Comparison of ENCODE assay signal across 22 mouse cellular contexts in the genomic region with DNA sequence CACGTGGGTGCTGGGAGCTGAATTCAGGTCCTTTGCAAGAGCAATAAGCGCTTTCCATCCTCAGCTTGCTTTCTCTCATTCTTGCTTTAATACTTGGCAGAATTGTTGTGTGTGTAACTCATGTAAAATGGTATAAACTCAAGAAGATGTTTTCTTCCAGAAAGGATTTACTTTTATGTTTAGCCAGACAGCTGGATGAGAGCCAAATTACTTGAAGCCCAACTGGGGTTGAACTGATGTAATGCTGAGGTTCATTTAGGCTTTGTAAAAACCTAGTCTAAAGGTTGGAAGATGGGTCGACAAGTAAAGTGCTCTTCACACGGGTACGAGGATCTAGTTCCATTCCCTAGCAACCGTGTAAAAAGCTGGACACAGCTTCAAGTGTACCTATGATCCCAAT. TPM values are rescaled to one million over a fixed set of nuclear protein-coding genes. Genes with fewer than 3 reads are reported as not detected.
A peak's percentile ranks its signal among the peaks of the same experiment; 100 is the strongest.
DNase-seq lines count a peak whose midpoint lies in the region; ATAC-seq and TF ChIP-seq lines count a peak whose summit lies in the region.
"Had no signal": no experiment of that assay in that cellular context is flagged by ENCODE, and none has a peak within 500 bp of the region (broad histone marks: within the 10 kb centered on the region; RNA-seq: fewer than 3 reads in every experiment).

No protein-coding gene starts in this region.

- no peak for TF ChIP-seq POLR2A in limb, embryonic 14.5 days (IDR thresholded peaks at IDR 0.05; ENCODE audit: borderline replicate concordance, extremely low read depth, insufficient read depth, insufficient read length)

- H3K4me2 ChIP-seq in limb, embryonic 14.5 days (replicated peaks; ENCODE audit: low read depth, low read length, severe bottlenecking) = no peak overlapping the region
- H3K4me2 ChIP-seq: embryonic facial prominence, embryonic 12.5 days; embryonic facial prominence, embryonic 15.5 days; forebrain, embryonic 12.5 days had no signal

- H3K9me3 ChIP-seq in limb, embryonic 14.5 days (ENCODE audit: control insufficient read depth, low read length) = no peaks in the 10 kb centered on the region
- no peaks in the 10 kb centered on the region for H3K9me3 ChIP-seq in limb, embryonic 10.5 days (replicated peaks)
- H3K9me3 ChIP-seq: embryonic facial prominence, embryonic 12.5 days; embryonic facial prominence, embryonic 15.5 days; forebrain, embryonic 10.5 days; forebrain, embryonic 12.5 days had no signal

- H3K4me3 ChIP-seq in limb, embryonic 14.5 days (replicated peaks; ENCODE audit: low read length) = no peak overlapping the region
- no peak overlapping the region for H3K4me3 ChIP-seq in limb, embryonic 10.5 days
- H3K4me3 ChIP-seq: embryonic facial prominence, embryonic 12.5 days; embryonic facial prominence, embryonic 15.5 days; erythroblast, embryonic 14.5 days; forebrain, embryonic 10.5 days; forebrain, embryonic 12.5 days had no signal

- no peak for ATAC-seq in limb, embryonic 14.5 days (ENCODE audit: low FRiP score, low read depth)
- ATAC-seq: forebrain, embryonic 14.5 days; forebrain, embryonic 16.5 days had no signal

- peaks cover 88% of the 10 kb centered on the region for H3K36me3 ChIP-seq in limb, embryonic 14.5 days (ENCODE audit: control insufficient read depth, insufficient read depth, low read length)
- H3K36me3 ChIP-seq in limb, embryonic 10.5 days = peaks cover 91% of the 10 kb centered on the region

- no peaks in the 10 kb centered on the region for H3K27me3 ChIP-seq in limb, embryonic 14.5 days (ENCODE audit: control insufficient read depth, insufficient read depth, low read length)
- H3K27me3 ChIP-seq in limb, embryonic 10.5 days (ENCODE audit: low read depth, poor library complexity, severe bottlenecking) = no peaks in the 10 kb centered on the region
- H3K27me3 ChIP-seq: embryonic facial prominence, embryonic 12.5 days; embryonic facial prominence, embryonic 15.5 days; forebrain, embryonic 12.5 days had no signal

- H3K9ac ChIP-seq in limb, embryonic 14.5 days (ENCODE audit: low read depth, low read length, severe bottlenecking) = no peak overlapping the region
- H3K9ac ChIP-seq: embryonic facial prominence, embryonic 12.5 days; embryonic facial prominence, embryonic 15.5 days; forebrain, embryonic 12.5 days had no signal

- no peak overlapping the region for H3K27ac ChIP-seq in limb, embryonic 14.5 days (replicated peaks; ENCODE audit: low read depth, low read length)
- no peak overlapping the region for H3K27ac ChIP-seq in limb, embryonic 10.5 days
- H3K27ac ChIP-seq: embryonic facial prominence, embryonic 12.5 days; embryonic facial prominence, embryonic 15.5 days; forebrain, embryonic 10.5 days; forebrain, embryonic 12.5 days had no signal

- no peaks in the 10 kb centered on the region for H3K4me1 ChIP-seq in limb, embryonic 14.5 days (ENCODE audit: control insufficient read depth, insufficient read depth, low read length)
- H3K4me1 ChIP-seq in limb, embryonic 10.5 days = peaks cover 9% of the 10 kb centered on the region
- H3K4me1 ChIP-seq: embryonic facial prominence, embryonic 15.5 days; forebrain, embryonic 12.5 days had no signal

- 87% methylated on average over 6 of the region's 6 CpGs for WGBS in limb, embryonic 14.5 days
- WGBS in limb, embryonic 10.5 days = 94% methylated on average over 6 of the region's 6 CpGs

- peak; percentile 40 for DNase-seq in heart, adult 11 months
- DNase-seq in heart, adult 9 months (ENCODE audit: low spot score in 2 of 2) = no peak
- DNase-seq in limb, embryonic 14.5 days (ENCODE audit: low spot score) = peak; percentile 38
- DNase-seq in limb, embryonic 10.5 days (ENCODE audit: low spot score) = no peak
- DNase-seq: adrenal gland, adult 2 months; adrenal gland, postnatal 10 days; adrenal gland, postnatal 25 days; cerebellum, adult 11 months; cerebellum, adult 18-20 months; cerebellum, adult 8-10 months; cerebellum, adult 9-11 months; cerebellum, postnatal 14 days; cerebellum, postnatal 36 days; embryo, embryonic 11 days had no signal

RNA-seq across cellular contexts. Expression of a gene that starts 18.1 kb away (rescaled TPM):
- not detected in 2 replicates for polyA plus RNA-seq in limb, embryonic 14.5 days (2012; rRNA removed)
- not detected in 2 replicates for polyA plus RNA-seq in limb, embryonic 14.5 days (2014; fragmentation: Nextera tagmentation; extraction: Ambion mirVana)
- not detected in 2 replicates for polyA plus RNA-seq in limb, embryonic 10.5 days (2016; fragmentation: Nextera tagmentation; extraction: Ambion mirVana)
- polyA plus RNA-seq: adrenal gland, adult 2 months; brain, embryonic 14.5 days; embryonic facial prominence, embryonic 12.5 days; embryonic facial prominence, embryonic 15.5 days; erythroblast, embryonic 14.5 days; forebrain, embryonic 10.5 days; forebrain, embryonic 12.5 days; forebrain, embryonic 14.5 days; forebrain, embryonic 16.5 days had no signal

RNA-seq across cellular contexts. Expression of a gene that starts 58.4 kb away (rescaled TPM):
- polyA plus RNA-seq in limb, embryonic 14.5 days (2012; rRNA removed) = 1.9 and 2.3 TPM in 2 replicates
- 3.0 TPM in 2 replicates for polyA plus RNA-seq in limb, embryonic 14.5 days (2014; fragmentation: Nextera tagmentation; extraction: Ambion mirVana)
- 4.9 and 6.0 TPM in 2 replicates for polyA plus RNA-seq in limb, embryonic 10.5 days (2016; fragmentation: Nextera tagmentation; extraction: Ambion mirVana)
- polyA plus RNA-seq: erythroblast, embryonic 14.5 days had no signal

RNA-seq across cellular contexts. Expression of a gene that starts 58.4 kb away (rescaled TPM):
- polyA plus RNA-seq in limb, embryonic 14.5 days (2012; rRNA removed) = 13.1 and 20.8 TPM in 2 replicates
- 18.2 and 21.7 TPM in 2 replicates for polyA plus RNA-seq in limb, embryonic 14.5 days (2014; fragmentation: Nextera tagmentation; extraction: Ambion mirVana)
- polyA plus RNA-seq in limb, embryonic 10.5 days (2016; fragmentation: Nextera tagmentation; extraction: Ambion mirVana) = 21.2 and 22.3 TPM in 2 replicates

Comparison
In these comparisons a context has a peak if more than half of its experiments do, and no peak if none do; other contexts are left out.
1. DNase-seq: peak in heart, adult 11 months (single experiment) and limb, embryonic 14.5 days (single experiment); none in heart, adult 9 months (0 of 2) and limb, embryonic 10.5 days (single experiment).